Mouse (Mus musculus) CH12F3 (cell line): ENCODE results near the gene Mmp24.
"Not testable (repeated sequence)": the region's sequence is repeated elsewhere in the genome, so short reads cannot be mapped to it uniquely, and the experiment has no call there.

ENCODE experiments used
- in situ Hi-C: fragments of 300-500 bp; cut with MboI; formaldehyde crosslinking; loops from 2 replicates; pipeline ENCODE4 v1.14.3; 2020; ENCODE audit warnings: low sequenced_read_pairs

Gene Mmp24

GRCm38 (mm10) chr2:155811821-155812396 is 36.8 kb downstream of the Mmp24 start:
- in situ Hi-C loops: no loop called here

- in situ Hi-C loops: no loop called here
These were observed 37.5 kb downstream of the Mmp24 start for GRCm38 (mm10) chr2:155812637-155813036.

GRCm38 (mm10) chr2:155814829-155815228 is 39.7 kb downstream of the Mmp24 start:
- in situ Hi-C loops: no loop called here

GRCm38 (mm10) chr2:155816179-155816578 is 41.0 kb downstream of the Mmp24 start:
- in situ Hi-C loops: no loop called here

- in situ Hi-C loops: no loop called here
These were observed 42.4 kb downstream of the Mmp24 start for GRCm38 (mm10) chr2:155817301-155818245.

- in situ Hi-C loops: no loop called here
These were observed 43.7 kb downstream of the Mmp24 start for GRCm38 (mm10) chr2:155818596-155819391.

- in situ Hi-C loops: no loop called here
These were observed 44.1 kb downstream of the Mmp24 start, which contains the start of gene BC029722 for GRCm38 (mm10) chr2:155819392-155819448. BC029722 (minus strand) TSS chr2:155819426.

- in situ Hi-C loops: no loop called here
These were observed 44.5 kb downstream of the Mmp24 start for GRCm38 (mm10) chr2:155819449-155820251.

GRCm38 (mm10) chr2:155820779-155821178 is 45.6 kb downstream of the Mmp24 start:
- in situ Hi-C loops: no loop called here

GRCm38 (mm10) chr2:155823722-155824121 is 48.6 kb downstream of the Mmp24 start:
- in situ Hi-C loops: no loop called here

GRCm38 (mm10) chr2:155825904-155826629 is 50.9 kb downstream of the Mmp24 start:
- in situ Hi-C loops: no loop called here

GRCm38 (mm10) chr2:155826630-155827424 is 51.7 kb downstream of the Mmp24 start, which contains the start of gene Eif6:
Eif6 (minus strand) TSS chr2:155826925.
- in situ Hi-C loops: no loop called here

- in situ Hi-C loops: no loop called here
These were observed 55.7 kb downstream of the Mmp24 start for GRCm38 (mm10) chr2:155830841-155831240.

- in situ Hi-C loops: no loop called here
These were observed 56.2 kb downstream of the Mmp24 start for GRCm38 (mm10) chr2:155831302-155831701.

GRCm38 (mm10) chr2:155832087-155832486 is 56.9 kb downstream of the Mmp24 start:
- in situ Hi-C loops: not testable (repeated sequence)

GRCm38 (mm10) chr2:155834732-155835131 is 59.6 kb downstream of the Mmp24 start, which contains the start of gene Fam83c:
Fam83c (minus strand) TSS chr2:155834854.
- in situ Hi-C loops: no loop called here

- in situ Hi-C loops: no loop called here
These were observed 62.8 kb downstream of the Mmp24 start for GRCm38 (mm10) chr2:155837961-155838360.

- in situ Hi-C loops: no loop called here
These were observed 63.8 kb downstream of the Mmp24 start for GRCm38 (mm10) chr2:155838961-155839360.

GRCm38 (mm10) chr2:155846930-155847329 is 71.8 kb downstream of the Mmp24 start:
- in situ Hi-C loops: no loop called here
